ENCODE assay signal across 12 mouse cellular contexts in genomic region chr9:96010664-96011063, GRCm38 (mm10).
"Had no signal": no experiment of that assay in that cellular context is flagged by ENCODE, and none has a peak within 500 bp of the region (broad histone marks: within the 10 kb centered on the region; RNA-seq: fewer than 3 reads in every experiment).

No protein-coding gene starts in this region.

- DNase-seq: kidney, adult 18-20 months; kidney, postnatal 10 days; kidney, postnatal 4 days; lung, adult 2 months; lung, postnatal 36 days; right cerebral cortex, adult 18-20 months; right cerebral cortex, postnatal 25 days; thymus, postnatal 4 days had no signal

- H3K9me3 ChIP-seq: limb, embryonic 10.5 days; midbrain, embryonic 12.5 days had no signal

- H3K9ac ChIP-seq: midbrain, embryonic 12.5 days had no signal

- ATAC-seq: lung, postnatal 0 days had no signal

- H3K4me1 ChIP-seq: limb, embryonic 10.5 days; midbrain, embryonic 12.5 days had no signal

- H3K4me2 ChIP-seq: midbrain, embryonic 12.5 days had no signal

- H3K27me3 ChIP-seq: midbrain, embryonic 12.5 days had no signal

- H3K27ac ChIP-seq: left cerebral cortex, adult 2 months; limb, embryonic 10.5 days; midbrain, embryonic 12.5 days had no signal

- H3K4me3 ChIP-seq: left cerebral cortex, adult 2 months; limb, embryonic 10.5 days; midbrain, embryonic 12.5 days had no signal
